Mouse (Mus musculus): ENCODE data around the gene Fgfr2. TPM values are rescaled to one million over a fixed set of nuclear protein-coding genes. Genes with fewer than 3 reads are reported as not detected.

The Fgfr2 gene
- polyA plus RNA-seq, 1 experiment = 59.9 TPM

DNA sequence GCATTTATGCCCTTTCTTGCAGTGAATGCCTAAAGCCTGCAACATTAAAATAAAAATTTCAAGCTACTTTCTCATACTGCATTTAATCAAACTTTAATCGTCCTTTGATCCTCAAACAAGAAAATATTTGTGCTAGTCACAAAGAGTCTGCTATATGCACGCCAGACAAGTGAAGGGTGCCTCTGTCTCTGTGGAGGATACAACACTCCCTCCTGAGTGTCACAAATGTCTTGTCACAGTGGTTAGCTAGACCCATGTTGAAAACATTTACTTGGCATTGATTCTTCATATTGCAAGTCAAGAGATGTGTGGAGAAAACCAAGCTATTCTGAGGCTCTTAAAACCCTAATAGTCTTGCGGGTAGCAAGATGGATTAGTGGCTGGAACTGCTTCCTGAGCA, 2736.8 kb downstream of the Fgfr2 start:
- no peak overlapping the region for H3K4me3 ChIP-seq (ENCODE audit: insufficient read depth, low read length)
- no peaks in the 10 kb centered on the region for H3K4me1 ChIP-seq (ENCODE audit: control insufficient read depth, insufficient read depth, low read length)
- no peak overlapping the region for H3K27ac ChIP-seq (ENCODE audit: insufficient read depth, low read length)
- TF ChIP-seq CTCF (IDR thresholded peaks at IDR 0.05; ENCODE audit: borderline replicate concordance, insufficient read depth, low read length) = no peak

DNA sequence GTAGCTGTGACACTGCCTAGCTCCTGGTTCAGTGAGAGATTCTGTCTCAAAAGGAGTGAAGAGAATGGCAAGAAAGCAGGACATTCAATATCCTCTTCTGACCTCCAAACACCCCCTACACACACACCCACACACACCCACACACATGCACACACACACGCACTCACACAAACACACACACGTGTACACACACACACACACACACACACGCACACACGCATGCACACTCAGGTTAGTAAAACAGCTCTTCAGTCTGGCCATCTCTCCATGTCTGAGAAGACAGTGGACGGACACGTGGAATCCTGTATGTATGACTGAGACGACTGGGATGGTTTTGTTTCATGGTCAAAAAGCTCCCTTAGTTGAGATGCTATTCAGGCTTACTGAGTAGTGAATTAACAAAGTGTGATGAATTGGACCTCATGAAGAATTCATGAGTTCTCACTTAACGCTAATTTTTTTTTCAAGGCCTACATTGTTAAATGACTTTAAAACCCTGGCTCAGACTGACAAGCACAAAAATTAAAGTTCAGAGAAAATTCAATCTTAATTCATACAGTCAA, 2737.3 kb downstream of the Fgfr2 start:
- H3K4me3 ChIP-seq (ENCODE audit: insufficient read depth, low read length) = no peak overlapping the region
- no peak overlapping the region for H3K27ac ChIP-seq (ENCODE audit: insufficient read depth, low read length)
- no peaks in the 10 kb centered on the region for H3K4me1 ChIP-seq (ENCODE audit: control insufficient read depth, insufficient read depth, low read length)
- TF ChIP-seq POLR2A (IDR thresholded peaks at IDR 0.05; ENCODE audit: low read depth, low read length) = no peak

DNA sequence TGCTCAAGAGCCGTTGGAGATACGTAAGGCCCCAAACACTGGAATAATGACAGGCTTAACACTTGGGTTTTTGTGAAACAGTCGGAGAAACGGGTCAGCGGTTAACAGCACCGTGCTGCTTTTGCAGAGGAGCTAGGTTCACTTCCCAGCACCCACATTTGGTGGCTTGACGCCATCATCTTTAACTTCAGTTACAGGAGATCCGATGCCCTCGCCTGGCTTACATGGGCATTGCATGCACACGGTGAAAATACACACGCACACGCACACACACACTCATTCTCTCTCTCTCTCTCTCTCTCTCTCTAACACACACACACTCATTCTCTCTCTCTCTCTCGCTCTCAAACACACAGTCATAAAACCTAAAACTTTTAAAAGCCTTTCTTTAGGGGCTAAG, 2741.0 kb downstream of the Fgfr2 start:
- H3K4me3 ChIP-seq (ENCODE audit: insufficient read depth, low read length) = no peak overlapping the region
- H3K27ac ChIP-seq (ENCODE audit: insufficient read depth, low read length) = no peak overlapping the region
- H3K4me1 ChIP-seq (ENCODE audit: control insufficient read depth, insufficient read depth, low read length) = peaks cover 9% of the 10 kb centered on the region
- TF ChIP-seq CTCF (IDR thresholded peaks at IDR 0.05; ENCODE audit: borderline replicate concordance, insufficient read depth, low read length) (no peak), POLR2A (IDR thresholded peaks at IDR 0.05; ENCODE audit: low read depth, low read length) (no peak)

DNA sequence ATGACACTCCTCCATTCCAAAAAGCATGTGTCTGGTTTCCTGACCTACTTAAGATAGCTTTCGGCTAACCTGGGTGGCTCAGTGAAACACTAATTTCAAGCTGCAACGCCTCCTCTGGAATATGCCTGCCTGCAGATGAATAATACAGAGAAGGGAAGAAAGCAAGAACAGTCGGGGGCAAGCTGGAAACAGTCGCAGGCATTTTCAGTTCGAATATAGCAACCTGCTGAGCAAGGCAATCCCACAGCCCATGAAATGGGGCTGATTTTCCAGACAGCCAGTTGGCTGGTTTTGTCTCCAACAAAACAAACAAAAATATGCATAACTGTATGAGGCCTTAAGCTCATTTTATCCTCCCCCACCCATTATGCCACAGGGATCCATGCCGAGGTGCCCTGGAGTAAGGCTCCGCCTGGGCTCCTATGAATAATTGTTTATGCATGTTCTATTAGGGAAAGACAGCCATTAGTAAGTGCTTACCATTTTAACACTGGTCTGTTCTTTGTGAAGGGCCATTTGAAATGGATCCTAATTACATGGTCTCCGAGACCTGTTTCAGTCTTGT, 2741.7 kb downstream of the Fgfr2 start:
- TF ChIP-seq POLR2A (IDR thresholded peaks at IDR 0.05; ENCODE audit: low read depth, low read length) (no peak), CTCF (IDR thresholded peaks at IDR 0.05; ENCODE audit: borderline replicate concordance, insufficient read depth, low read length) (no peak)
- Histone ChIP-seq H3K27ac (ENCODE audit: insufficient read depth, low read length) (no peak overlapping the region), H3K4me3 (ENCODE audit: insufficient read depth, low read length) (no peak overlapping the region), H3K4me1 (ENCODE audit: control insufficient read depth, insufficient read depth, low read length) (peaks cover 9% of the 10 kb centered on the region)

DNA sequence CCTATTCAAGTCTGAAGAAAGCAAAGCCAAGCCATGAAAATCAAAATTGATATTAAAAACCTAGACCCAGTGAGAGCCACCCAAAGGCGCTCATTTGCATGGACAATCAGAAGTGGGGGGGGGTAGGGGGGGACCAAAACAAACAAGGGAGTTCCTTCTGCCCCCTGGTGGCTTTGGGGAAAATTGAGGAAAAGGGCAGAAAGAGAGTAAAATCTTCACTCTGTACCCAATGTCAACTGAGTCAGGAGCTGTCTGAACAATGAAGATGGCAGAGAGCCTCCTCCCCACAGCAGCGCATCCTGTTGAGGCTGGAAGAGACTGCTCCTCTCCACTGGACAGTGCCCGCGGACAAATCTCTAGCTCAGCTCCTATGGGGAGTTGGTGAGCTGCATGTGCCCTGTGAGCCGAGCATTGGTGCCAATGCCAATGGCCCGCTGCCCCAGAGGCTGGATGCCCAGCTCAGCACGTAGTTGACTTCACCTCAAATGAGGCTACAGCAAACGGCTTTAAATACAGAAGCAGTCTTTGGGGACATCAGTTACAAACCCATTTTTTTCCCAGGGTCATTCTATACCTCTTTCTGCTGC, 2742.3 kb downstream of the Fgfr2 start:
- Histone ChIP-seq H3K4me3 (ENCODE audit: insufficient read depth, low read length) (no peak overlapping the region), H3K27ac (ENCODE audit: insufficient read depth, low read length) (no peak overlapping the region), H3K4me1 (ENCODE audit: control insufficient read depth, insufficient read depth, low read length) (peaks cover 9% of the 10 kb centered on the region)
- TF ChIP-seq CTCF (IDR thresholded peaks at IDR 0.05; ENCODE audit: borderline replicate concordance, insufficient read depth, low read length) = no peak

DNA sequence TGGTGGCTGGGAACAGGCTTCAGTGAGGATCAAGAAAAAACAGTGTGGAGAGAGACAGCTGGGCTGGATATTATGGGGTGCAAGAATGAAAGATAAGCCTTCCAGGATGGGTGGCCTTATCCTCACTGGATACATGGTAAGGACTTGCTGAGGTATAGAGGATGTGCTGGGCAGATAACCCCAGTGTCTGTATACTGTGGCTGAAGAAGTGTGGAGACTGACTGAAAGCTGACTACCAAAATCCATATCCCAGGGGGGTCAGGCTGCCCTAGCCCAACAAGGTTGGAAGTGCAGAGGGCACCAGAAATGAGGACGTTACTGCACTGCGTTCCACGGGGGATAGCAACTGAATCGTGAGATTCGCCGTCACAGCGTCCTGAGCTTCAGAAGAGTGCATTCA, 2742.8 kb downstream of the Fgfr2 start:
- Histone ChIP-seq H3K4me3 (ENCODE audit: insufficient read depth, low read length) (no peak overlapping the region), H3K27ac (ENCODE audit: insufficient read depth, low read length) (peak overlapping the region; percentile 72), H3K4me1 (ENCODE audit: control insufficient read depth, insufficient read depth, low read length) (peaks cover 9% of the 10 kb centered on the region)
- TF ChIP-seq POLR2A (IDR thresholded peaks at IDR 0.05; ENCODE audit: low read depth, low read length) = no peak
- TF ChIP-seq CTCF (IDR thresholded peaks at IDR 0.05; ENCODE audit: borderline replicate concordance, insufficient read depth, low read length) = no peak

DNA sequence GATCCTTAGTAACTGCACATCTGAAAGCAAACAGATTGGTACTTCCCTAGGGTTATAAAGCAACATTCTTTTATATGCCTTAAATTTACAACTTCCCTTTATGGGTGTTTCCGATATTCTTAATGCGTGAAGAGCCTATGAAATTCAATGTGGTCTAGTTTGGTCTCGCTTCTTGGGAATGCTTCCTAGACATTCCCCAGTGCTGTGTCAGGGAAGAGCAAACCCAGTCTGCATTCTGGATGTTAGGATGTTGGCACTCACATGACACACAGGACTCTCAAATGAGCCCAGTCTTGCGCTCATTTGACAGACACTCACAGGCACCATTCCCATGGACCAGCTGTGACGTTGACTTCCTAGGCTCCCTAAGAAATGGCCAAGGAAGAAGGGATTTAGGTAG, 2743.3 kb downstream of the Fgfr2 start:
- Histone ChIP-seq H3K4me1 (ENCODE audit: control insufficient read depth, insufficient read depth, low read length) (peaks cover 9% of the 10 kb centered on the region), H3K27ac (ENCODE audit: insufficient read depth, low read length) (peak overlapping the region; percentile 72), H3K4me3 (ENCODE audit: insufficient read depth, low read length) (no peak overlapping the region)
- TF ChIP-seq CTCF (IDR thresholded peaks at IDR 0.05; ENCODE audit: borderline replicate concordance, insufficient read depth, low read length) = no peak
- TF ChIP-seq POLR2A (IDR thresholded peaks at IDR 0.05; ENCODE audit: low read depth, low read length) = no peak

DNA sequence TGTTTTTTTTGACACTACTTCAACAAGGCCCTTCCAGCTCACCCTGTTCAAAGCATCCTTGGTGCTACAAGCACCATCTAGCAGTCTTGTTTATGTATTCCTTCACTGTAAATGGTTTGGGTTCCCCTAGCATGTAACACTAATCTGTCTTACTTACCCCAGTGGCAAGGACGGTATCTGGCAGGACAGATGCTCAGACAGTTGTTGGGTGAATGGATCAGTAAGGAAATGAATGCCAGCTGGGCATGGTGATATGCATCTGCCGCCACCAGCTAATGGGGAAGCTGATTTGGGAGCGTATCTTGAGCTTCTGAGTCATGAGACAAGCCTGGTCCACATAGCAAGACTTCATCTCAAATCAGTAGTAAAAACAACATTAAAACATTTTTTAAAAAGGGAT, 2744.8 kb downstream of the Fgfr2 start:
- no peak for TF ChIP-seq POLR2A (IDR thresholded peaks at IDR 0.05; ENCODE audit: low read depth, low read length)
- TF ChIP-seq CTCF (IDR thresholded peaks at IDR 0.05; ENCODE audit: borderline replicate concordance, insufficient read depth, low read length) = no peak
- Histone ChIP-seq H3K4me3 (ENCODE audit: insufficient read depth, low read length) (no peak overlapping the region), H3K4me1 (ENCODE audit: control insufficient read depth, insufficient read depth, low read length) (peaks cover 9% of the 10 kb centered on the region), H3K27ac (ENCODE audit: insufficient read depth, low read length) (no peak overlapping the region)

DNA sequence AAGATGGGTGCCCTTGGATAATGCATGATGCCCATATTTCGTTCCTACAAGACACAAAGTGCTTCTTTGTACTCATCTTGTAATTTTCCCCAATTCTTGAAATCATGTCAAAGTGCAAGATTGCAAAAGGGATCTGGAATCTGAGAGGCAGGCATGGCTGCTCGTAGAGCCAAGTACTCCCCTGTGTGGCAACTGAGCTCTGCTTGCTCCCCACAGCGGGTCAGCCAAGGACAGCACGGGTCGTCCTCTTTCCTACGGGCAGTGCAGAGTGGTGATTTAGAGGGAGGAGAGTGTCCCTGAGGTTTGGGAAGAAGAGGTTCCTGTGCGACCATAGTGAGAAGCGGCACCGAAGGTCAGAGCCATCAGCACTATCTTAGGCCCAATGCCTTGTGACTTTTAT, 2748.8 kb downstream of the Fgfr2 start:
- no peak overlapping the region for H3K27ac ChIP-seq (ENCODE audit: insufficient read depth, low read length)
- H3K4me3 ChIP-seq (ENCODE audit: insufficient read depth, low read length) = no peak overlapping the region
- no peaks in the 10 kb centered on the region for H3K4me1 ChIP-seq (ENCODE audit: control insufficient read depth, insufficient read depth, low read length)
- TF ChIP-seq CTCF (IDR thresholded peaks at IDR 0.05; ENCODE audit: borderline replicate concordance, insufficient read depth, low read length) (no peak), POLR2A (IDR thresholded peaks at IDR 0.05; ENCODE audit: low read depth, low read length) (no peak)

DNA sequence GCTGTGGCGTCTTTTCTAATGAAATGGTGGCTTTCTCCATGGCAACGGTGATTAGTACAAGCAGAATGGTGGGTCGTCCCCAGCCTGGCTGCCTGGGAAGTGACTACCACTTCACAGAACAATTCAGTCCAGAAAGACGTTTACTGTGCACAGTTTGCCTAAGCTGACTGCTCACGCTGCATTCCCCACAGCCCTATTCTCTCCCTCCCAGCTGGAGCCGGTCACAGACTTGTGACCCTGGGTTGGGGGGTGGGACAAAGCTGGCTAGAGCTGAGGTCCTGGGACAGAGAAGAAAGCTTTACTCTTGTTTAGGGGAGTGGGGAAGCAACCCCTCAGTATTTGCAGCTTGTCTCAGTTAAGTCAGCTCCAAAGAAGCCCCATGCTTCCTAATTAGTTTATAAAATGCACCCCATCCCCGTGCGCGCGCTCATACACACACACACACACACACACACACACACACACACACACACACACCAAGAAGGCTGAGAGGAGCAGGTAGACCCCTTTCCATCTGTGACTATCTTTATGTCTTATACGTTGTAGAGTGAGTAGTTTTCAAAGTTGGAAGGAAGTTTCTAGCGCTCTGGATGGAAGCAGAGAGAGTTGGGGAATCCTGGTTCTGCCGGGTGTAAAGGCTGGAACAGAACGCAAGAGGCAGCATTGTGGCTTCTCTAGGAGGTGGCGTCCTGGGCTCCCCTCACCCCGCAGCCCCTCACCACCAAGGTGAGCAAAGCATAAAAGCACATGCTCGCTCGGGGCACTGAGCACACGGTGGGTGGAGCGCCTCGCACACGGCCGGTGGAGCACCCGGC, 2754.1 kb downstream of the Fgfr2 start:
- no peak for TF ChIP-seq POLR2A (IDR thresholded peaks at IDR 0.05; ENCODE audit: low read depth, low read length)
- TF ChIP-seq CTCF (IDR thresholded peaks at IDR 0.05; ENCODE audit: borderline replicate concordance, insufficient read depth, low read length) = no peak

More for the DNA sequence above, 2754.1 kb downstream of the Fgfr2 start:
- no peaks in the 10 kb centered on the region for H3K4me1 ChIP-seq (ENCODE audit: control insufficient read depth, insufficient read depth, low read length)
- no peak overlapping the region for H3K27ac ChIP-seq (ENCODE audit: insufficient read depth, low read length)
- H3K4me3 ChIP-seq (ENCODE audit: insufficient read depth, low read length) = no peak overlapping the region
